Comparison of ENCODE assay signal across 8 mouse cellular contexts in the genomic region with DNA sequence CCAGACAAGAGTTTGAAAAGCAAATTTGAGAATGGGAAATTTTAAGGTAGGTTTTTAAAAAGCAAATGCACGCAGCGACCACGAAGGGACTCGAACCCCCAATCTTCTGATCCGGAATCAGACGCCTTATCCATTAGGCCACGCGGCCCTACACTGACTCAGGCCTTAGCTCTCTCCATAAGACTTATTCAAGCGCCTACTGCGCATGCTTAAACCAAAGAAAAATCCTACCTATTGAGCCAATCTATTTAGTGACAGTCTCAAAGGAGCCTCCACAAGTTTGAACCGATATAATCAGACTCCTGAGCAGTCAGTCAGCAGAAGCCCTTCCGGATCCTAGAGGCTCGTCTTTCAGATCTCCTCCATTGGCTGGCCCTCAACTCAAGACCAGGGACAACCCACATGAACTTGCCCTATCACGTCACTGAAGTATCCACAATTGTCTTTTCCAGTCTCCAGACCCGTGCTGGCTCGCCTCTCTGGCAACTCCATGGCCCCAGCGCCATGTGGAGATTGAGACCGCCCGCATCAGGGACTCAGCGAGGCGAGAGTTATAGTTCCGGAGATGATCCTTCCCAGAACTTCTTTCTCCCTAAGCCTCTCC. TPM values are rescaled to one million over a fixed set of nuclear protein-coding genes. Genes with fewer than 3 reads are reported as not detected.
DNase-seq lines count a peak whose midpoint lies in the region; ATAC-seq lines count a peak whose summit lies in the region.

No protein-coding gene starts in this region.

- peaks cover 11% of the 10 kb centered on the region for H3K4me1 ChIP-seq in embryonic facial prominence, embryonic 14.5 days (ENCODE audit: control insufficient read depth, insufficient read depth, low read length)
- H3K4me1 ChIP-seq in limb, embryonic 13.5 days, result peaks cover 16% of the 10 kb centered on the region
- H3K4me1 ChIP-seq in midbrain, embryonic 15.5 days, result peaks cover 13% of the 10 kb centered on the region

- under 1% methylated on average over 22 of the region's 22 CpGs for WGBS in embryonic facial prominence, embryonic 14.5 days
- 1% methylated on average over 22 of the region's 22 CpGs for WGBS in limb, embryonic 13.5 days
- under 1% methylated on average over 22 of the region's 22 CpGs for WGBS in midbrain, embryonic 15.5 days

- peak overlapping the region; percentile 72 for H3K9ac ChIP-seq in embryonic facial prominence, embryonic 14.5 days (ENCODE audit: low read depth, low read length)
- H3K9ac ChIP-seq in limb, embryonic 13.5 days, result peak overlapping the region; percentile 70
- H3K9ac ChIP-seq in midbrain, embryonic 15.5 days, result peak overlapping the region; percentile 63

- ATAC-seq in embryonic facial prominence, embryonic 14.5 days (ENCODE audit: low read depth), result peak; percentile 80
- peak; percentile 70 for ATAC-seq in limb, embryonic 13.5 days (ENCODE audit: low FRiP score, low read depth)
- ATAC-seq in midbrain, embryonic 15.5 days (replicated peaks), result peak; percentile 76

- DNase-seq in 3134 (ENCODE audit: extremely low read depth, insufficient read length, low spot score), result peak; percentile 88
- peak; percentile 77 to 84 for DNase-seq in adrenal gland, postnatal 4 days (ENCODE audit: low spot score in 2 of 2)
- peak; percentile 93 for DNase-seq in embryonic facial prominence, embryonic 14.5 days (ENCODE audit: low spot score)
- DNase-seq in heart, adult 8-10 months (ENCODE audit: low spot score), result peak; percentile 98
- peak; percentile 91 for DNase-seq in kidney, adult 9 months
- peak; percentile 81 to 92 for DNase-seq in spleen, adult 18-20 months

- H3K27me3 ChIP-seq in embryonic facial prominence, embryonic 14.5 days (replicated peaks; ENCODE audit: control insufficient read depth, insufficient read depth, low read length), result no peaks in the 10 kb centered on the region
- no peaks in the 10 kb centered on the region for H3K27me3 ChIP-seq in limb, embryonic 13.5 days
- H3K27me3 ChIP-seq in midbrain, embryonic 15.5 days (replicated peaks), result no peaks in the 10 kb centered on the region

- H3K9me3 ChIP-seq in embryonic facial prominence, embryonic 14.5 days (ENCODE audit: control insufficient read depth, low read length), result no peaks in the 10 kb centered on the region
- H3K9me3 ChIP-seq in limb, embryonic 13.5 days, result no peaks in the 10 kb centered on the region
- H3K9me3 ChIP-seq in midbrain, embryonic 15.5 days, result no peaks in the 10 kb centered on the region

- H3K4me3 ChIP-seq in embryonic facial prominence, embryonic 14.5 days (ENCODE audit: low read depth, low read length), result peak overlapping the region; percentile 59
- peak overlapping the region; percentile 55 for H3K4me3 ChIP-seq in limb, embryonic 13.5 days
- H3K4me3 ChIP-seq in midbrain, embryonic 15.5 days, result peak overlapping the region; percentile 59

- no peaks in the 10 kb centered on the region for H3K36me3 ChIP-seq in embryonic facial prominence, embryonic 14.5 days (ENCODE audit: control insufficient read depth, insufficient read depth, low read length)
- H3K36me3 ChIP-seq in limb, embryonic 13.5 days, result peaks cover 10% of the 10 kb centered on the region
- H3K36me3 ChIP-seq in midbrain, embryonic 15.5 days (replicated peaks), result no peaks in the 10 kb centered on the region

- H3K27ac ChIP-seq in embryonic facial prominence, embryonic 14.5 days (replicated peaks; ENCODE audit: low read depth, low read length), result peak overlapping the region; percentile 85
- H3K27ac ChIP-seq in limb, embryonic 13.5 days, result peak overlapping the region; percentile 40; the same call in 1 of the 2 replicates
- H3K27ac ChIP-seq in midbrain, embryonic 15.5 days, result peak overlapping the region; percentile 76

- H3K4me2 ChIP-seq in embryonic facial prominence, embryonic 14.5 days (ENCODE audit: low read depth, low read length), result peak overlapping the region; percentile 77
- H3K4me2 ChIP-seq in limb, embryonic 13.5 days (replicated peaks), result peak overlapping the region; percentile 78
- peak overlapping the region; percentile 70 for H3K4me2 ChIP-seq in midbrain, embryonic 15.5 days

RNA-seq across cellular contexts. Expression of a gene that starts 13.7 kb away (rescaled TPM):
- 10 to 100 TPM in 1 of 2 experiments, 1 to 10 TPM in 1; 8.5 to 11.5 TPM for total RNA-seq in adrenal gland, postnatal 4 days (2021)
- 17.7 and 18.2 TPM in 2 replicates for polyA plus RNA-seq in embryonic facial prominence, embryonic 14.5 days (2014; fragmentation: Nextera tagmentation; extraction: Ambion mirVana)
- 1 to 10 TPM; 4.9 to 6.5 (median 5.8) TPM for total RNA-seq in heart, adult 8-10 months (2022)
- 21.0 and 21.7 TPM in 2 replicates for polyA plus RNA-seq in limb, embryonic 13.5 days (2015; fragmentation: Nextera tagmentation; extraction: Ambion mirVana)
- polyA plus RNA-seq in midbrain, embryonic 15.5 days (2015; fragmentation: Nextera tagmentation; extraction: Ambion mirVana), result 19.4 and 19.7 TPM in 2 replicates

RNA-seq across cellular contexts. Expression of a gene that starts 49.0 kb away (rescaled TPM):
- total RNA-seq in adrenal gland, postnatal 4 days (2021), result 10 to 100 TPM; 27.5 to 29.7 TPM
- 11.6 and 11.7 TPM in 2 replicates for polyA plus RNA-seq in embryonic facial prominence, embryonic 14.5 days (2014; fragmentation: Nextera tagmentation; extraction: Ambion mirVana)
- 1 to 10 TPM; 1.9 to 5.9 (median 4.4) TPM for total RNA-seq in heart, adult 8-10 months (2022)
- polyA plus RNA-seq in limb, embryonic 13.5 days (2015; fragmentation: Nextera tagmentation; extraction: Ambion mirVana), result 19.9 and 22.2 TPM in 2 replicates
- polyA plus RNA-seq in midbrain, embryonic 15.5 days (2015; fragmentation: Nextera tagmentation; extraction: Ambion mirVana), result 30.4 and 31.9 TPM in 2 replicates

RNA-seq across cellular contexts. Expression of a gene that starts 50.4 kb away (rescaled TPM):
- not detected for total RNA-seq in adrenal gland, postnatal 4 days (2021)
- polyA plus RNA-seq in embryonic facial prominence, embryonic 14.5 days (2014; fragmentation: Nextera tagmentation; extraction: Ambion mirVana), result 0.14 TPM in 1 of 2 replicates, not detected in the other
- total RNA-seq in heart, adult 8-10 months (2022), result not detected
- 0.56 and 0.57 TPM in 2 replicates for polyA plus RNA-seq in limb, embryonic 13.5 days (2015; fragmentation: Nextera tagmentation; extraction: Ambion mirVana)
- polyA plus RNA-seq in midbrain, embryonic 15.5 days (2015; fragmentation: Nextera tagmentation; extraction: Ambion mirVana), result not detected in 2 replicates

Comparison
In these comparisons a context has a peak if more than half of its experiments do, and no peak if none do; other contexts are left out.
1. Peak in every context shown above with its lines: DNase-seq, ATAC-seq, H3K4me3 ChIP-seq and H3K27ac ChIP-seq.